Mouse (Mus musculus) heart, adult 18-20 months (tissue): Measurements from ENCODE around the gene Il27. TPM values are rescaled to one million over a fixed set of nuclear protein-coding genes. Genes with fewer than 3 reads are reported as not detected.

Source experiments
- microRNA-seq, 2 experiments: library from miRNA; unstranded; fragments of <30 nt; microRNA quantifications; one replicate each; pipeline ENCODE4 v1.2.0; 2022
- total RNA-seq, 2 experiments: library from RNA; stranded (reverse); gene quantifications; 2 replicates each; pipeline ENCODE4 v1.2.3; 2021

The Il27 gene
- total RNA-seq, 2 experiments from 2014 or later, result not detected

Small RNAs within 50 kb of the gene (microRNA-seq; reads per million reads assigned to microRNA genes)
- 0 to 0.27 reads per million in 2 experiments for gene Mir7059

Other genes with a start within 250 kb of the Il27 start
- gene Lat, start 225.4 kb downstream of the Il27 start, total RNA-seq, result 1 to 10 TPM in 1 of 2 experiments, under 1 TPM in 1; 0.52 to 5.7 TPM
- 10 to 100 TPM; 24.8 to 25.8 TPM for gene Spns1, start 217.5 kb downstream of the Il27 start, total RNA-seq
- gene Nfatc2ip, start 198.2 kb downstream of the Il27 start, total RNA-seq, result 1 to 10 TPM; 3.8 to 3.9 TPM
- gene Cd19, start 180.1 kb downstream of the Il27 start, total RNA-seq, result 1 to 10 TPM in 1 of 2 experiments, under 1 TPM in 1; 0.32 to 4.2 TPM
- gene Rabep2, start 166.2 kb downstream of the Il27 start, total RNA-seq, result 1 to 10 TPM; 5.5 to 7.5 TPM
- gene Atp2a1, start 131.8 kb downstream of the Il27 start, total RNA-seq, result under 1 TPM; 0.87 TPM
- 10 to 100 TPM; 40.9 to 45.1 TPM for gene Sh2b1, start 119.5 kb downstream of the Il27 start, total RNA-seq
- gene Tufm, start 107.6 kb downstream of the Il27 start, total RNA-seq, result 100 to 1,000 TPM; 286 to 355 TPM
- gene Atxn2l, start 91.5 kb downstream of the Il27 start, total RNA-seq, result 10 to 100 TPM; 33.0 to 37.1 TPM
- gene Eif3c, start 28.5 kb downstream of the Il27 start, total RNA-seq, result 100 to 1,000 TPM; 142 to 148 TPM
- under 1 TPM; 0.23 to 0.79 TPM for gene Apobr, start 10.0 kb downstream of the Il27 start, total RNA-seq
- 10 to 100 TPM in 1 of 2 experiments, 1 to 10 TPM in 1; 9.0 to 17.9 TPM for gene Cln3, start 9.1 kb downstream of the Il27 start, total RNA-seq
- 1 to 10 TPM; 6.1 to 8.0 TPM for gene Nupr1, start 35.9 kb upstream of the Il27 start, total RNA-seq
- 10 to 100 TPM; 24.8 to 26.5 TPM for gene Sgf29, start 54.4 kb upstream of the Il27 start, total RNA-seq
- 10 to 100 TPM; 31.1 to 44.0 TPM for gene Sult1a1, start 81.5 kb upstream of the Il27 start, total RNA-seq
- 10 to 100 TPM; 60.1 to 60.4 TPM for gene Bola2, start 100.5 kb upstream of the Il27 start, total RNA-seq
- 1 to 10 TPM; 3.7 to 4.1 TPM for gene Slx1b, start 100.8 kb upstream of the Il27 start, total RNA-seq
- 10 to 100 TPM in 1 of 2 experiments, 1 to 10 TPM in 1; 9.3 to 28.6 TPM for gene Coro1a, start 112.8 kb upstream of the Il27 start, total RNA-seq
- 10 to 100 TPM; 37.2 to 46.7 TPM for gene Mapk3, start 164.7 kb upstream of the Il27 start, total RNA-seq
- gene Gdpd3, start 171.4 kb upstream of the Il27 start, total RNA-seq, result 1 to 10 TPM in 1 of 2 experiments, under 1 TPM in 1; 0.27 to 1.6 TPM
- gene Ypel3, start 182.0 kb upstream of the Il27 start, total RNA-seq, result 10 to 100 TPM; 43.4 to 73.3 TPM
- gene Tbx6, start 186.5 kb upstream of the Il27 start, total RNA-seq, result under 1 TPM; 0.27 to 0.64 TPM
- 10 to 100 TPM; 35.6 to 39.0 TPM for gene Ppp4c, start 197.6 kb upstream of the Il27 start, total RNA-seq
- gene Fam57b, start 202.7 kb upstream of the Il27 start, total RNA-seq, result 1 to 10 TPM; 8.4 to 8.6 TPM
- not detected for gene 4930451I11Rik, start 236.7 kb upstream of the Il27 start, total RNA-seq